Mouse (Mus musculus) induced T-regulatory cell, adult 2 months (primary cell): Measurements from ENCODE around the gene Ly6g5b.
A peak's percentile ranks its signal among the peaks of the same experiment; 100 is the strongest.

Source experiments
- DNase-seq: peaks from one replicate; pipeline ENCODE4 v3.0.0-alpha.2; 2012; ENCODE audit warnings: low read depth

The Ly6g5b gene

GRCm38 (mm10) chr17:35080248-35080647 is 35.0 kb downstream of the Ly6g5b start:
- no peak for DNase-seq

GRCm38 (mm10) chr17:35079778-35080177 is 35.5 kb downstream of the Ly6g5b start:
- no peak for DNase-seq

- no peak for DNase-seq
Measured at GRCm38 (mm10) chr17:35077786-35078233, 37.4 kb downstream of the Ly6g5b start, which contains the start of gene Ly6g6d. Gene Ly6g6d, minus strand, starts transcription at chr17:35078065.

GRCm38 (mm10) chr17:35077285-35077684 is 37.9 kb downstream of the Ly6g5b start:
- DNase-seq: no peak

GRCm38 (mm10) chr17:35076507-35077176 is 38.6 kb downstream of the Ly6g5b start, which contains the start of gene Ly6g6e:
Gene Ly6g6e, plus strand, starts transcription at chr17:35076902.
- no peak for DNase-seq

GRCm38 (mm10) chr17:35074097-35074496 is 41.1 kb downstream of the Ly6g5b start:
- no peak for DNase-seq

- DNase-seq: no peak
Measured at GRCm38 (mm10) chr17:35071454-35071853, 43.8 kb downstream of the Ly6g5b start.

- no peak for DNase-seq
Measured at GRCm38 (mm10) chr17:35070556-35071229, 44.5 kb downstream of the Ly6g5b start.

- no peak for DNase-seq
Measured at GRCm38 (mm10) chr17:35068213-35068914, 46.9 kb downstream of the Ly6g5b start.

- no peak for DNase-seq
Measured at GRCm38 (mm10) chr17:35066084-35066483, 49.1 kb downstream of the Ly6g5b start, which contains the start of gene Mpig6b. Gene Mpig6b, minus strand, starts transcription at chr17:35066184.

- DNase-seq: peak; percentile 66
Measured at GRCm38 (mm10) chr17:35064951-35065947, 50.0 kb downstream of the Ly6g5b start, which contains the start of gene Ly6g6c. Gene Ly6g6c, plus strand, starts transcription at chr17:35065388.

GRCm38 (mm10) chr17:35064378-35064877 is 50.8 kb downstream of the Ly6g5b start:
- no peak for DNase-seq
